13 mouse cellular contexts compared by ENCODE assay signal in genomic region chr9:75259656-75260055, GRCm38 (mm10). TPM values are rescaled to one million over a fixed set of nuclear protein-coding genes. Genes with fewer than 3 reads are reported as not detected.
DNase-seq lines count a peak whose midpoint lies in the region; TF ChIP-seq lines count a peak whose summit lies in the region.
"Had no signal": no experiment of that assay in that cellular context is flagged by ENCODE, and none has a peak within 500 bp of the region (broad histone marks: within the 10 kb centered on the region; RNA-seq: fewer than 3 reads in every experiment).

No protein-coding gene starts in this region.

- no peak for DNase-seq in heart, adult 2 months
- no peak for DNase-seq in heart, adult 11 months
- DNase-seq in lung, adult 2 months, result no peak
- no peak for DNase-seq in lung, postnatal 10 days
- DNase-seq in MEL (ENCODE audit: low read depth, low spot score), result peak; percentile 69
- no peak for DNase-seq in cerebellum, adult 9-11 months
- no peak for DNase-seq in left cerebral cortex, postnatal 25 days (ENCODE audit: low spot score in 2 of 2)
- DNase-seq: kidney, postnatal 25 days; liver, embryonic 13.5 days; thymus, postnatal 36 days had no signal

- no peak for TF ChIP-seq EP300 in heart, adult 2 months (IDR thresholded peaks at IDR 0.05; ENCODE audit: insufficient read depth, low read depth, low read length)
- TF ChIP-seq EP300 in MEL (IDR thresholded peaks at IDR 0.05; ENCODE audit: low read depth in 1 of 2, low read length in 2 of 2), result no peak

- TF ChIP-seq POLR2A in heart, adult 2 months (IDR thresholded peaks at IDR 0.05; ENCODE audit: insufficient read depth, low read depth, low read length), result no peak
- no peak for TF ChIP-seq POLR2A in lung, adult 2 months (IDR thresholded peaks at IDR 0.05; ENCODE audit: borderline replicate concordance, extremely low read depth, low read depth, low read length)
- TF ChIP-seq POLR2A in MEL (IDR thresholded peaks at IDR 0.05; ENCODE audit: control insufficient read depth in 1 of 2, insufficient read depth in 1 of 2, low read depth in 1 of 2, low read length in 2 of 2, poor library complexity in 1 of 2), result no peak
- TF ChIP-seq POLR2A in small intestine, adult 2 months (IDR thresholded peaks at IDR 0.05; ENCODE audit: low read depth, low read length), result no peak

- H3K4me3 ChIP-seq in heart, adult 2 months, result no peak overlapping the region
- no peak overlapping the region for H3K4me3 ChIP-seq in lung, adult 2 months (replicated peaks; ENCODE audit: extremely low read depth, low read depth, low read length)
- H3K4me3 ChIP-seq in MEL (ENCODE audit: control insufficient read depth in 1 of 2, insufficient read depth in 1 of 2, low read depth in 2 of 2, low read length in 2 of 2), result no peak overlapping the region
- H3K4me3 ChIP-seq in small intestine, adult 2 months (ENCODE audit: low read depth, low read length), result no peak overlapping the region
- H3K4me3 ChIP-seq: heart, embryonic 13.5 days; liver, embryonic 13.5 days; megakaryocyte, embryonic 14.5 days had no signal

- TF ChIP-seq CTCF in heart, adult 2 months (IDR thresholded peaks at IDR 0.05), result peak; percentile 51
- peak; percentile 10; the same call in 1 of the 2 replicates for TF ChIP-seq CTCF in lung, adult 2 months (IDR thresholded peaks at IDR 0.05; ENCODE audit: insufficient read depth, low read length)
- peak; percentile 22 to 72 (median 58); a peak in 4 of 6 replicates for TF ChIP-seq CTCF in MEL (IDR thresholded peaks at IDR 0.05 in 2 of 3, conservative IDR thresholded peaks at IDR 0.05 in 1 of 3; ENCODE audit: control insufficient read depth in 1 of 3, insufficient read depth in 1 of 3, low read depth in 2 of 3, low read length in 3 of 3, poor library complexity in 1 of 3, severe bottlenecking in 1 of 3)
- TF ChIP-seq CTCF in small intestine, adult 2 months (IDR thresholded peaks at IDR 0.05; ENCODE audit: extremely low read depth, insufficient read length, insufficient replicate concordance, low read depth, low read length), result peak; percentile 13; the same call in 1 of the 2 replicates

- 94% methylated on average over 4 of the region's 4 CpGs for WGBS in heart, adult 2 months
- WGBS in lung, adult 2 months, result 88% methylated on average over 4 of the region's 4 CpGs
- 90% methylated on average over 4 of the region's 4 CpGs for WGBS in small intestine, adult 2 months

- H3K9me3 ChIP-seq in MEL (replicated peaks; ENCODE audit: insufficient read depth, low read length), result no peaks in the 10 kb centered on the region
- H3K9me3 ChIP-seq: liver, embryonic 13.5 days; megakaryocyte, embryonic 14.5 days had no signal

- no peaks in the 10 kb centered on the region for H3K27me3 ChIP-seq in heart, adult 2 months (ENCODE audit: control insufficient read depth, insufficient read depth, low read length)
- no peaks in the 10 kb centered on the region for H3K27me3 ChIP-seq in MEL (ENCODE audit: control insufficient read depth in 1 of 2, insufficient read depth in 2 of 2, low read length in 2 of 2)
- no peaks in the 10 kb centered on the region for H3K27me3 ChIP-seq in small intestine, adult 2 months (ENCODE audit: control insufficient read depth, insufficient read depth, low read length)
- H3K27me3 ChIP-seq: heart, embryonic 13.5 days; liver, embryonic 13.5 days; megakaryocyte, embryonic 14.5 days had no signal

- H3K4me1 ChIP-seq in heart, adult 2 months (ENCODE audit: control insufficient read depth, insufficient read depth, low read length), result peaks cover 8% of the 10 kb centered on the region
- no peaks in the 10 kb centered on the region; the same call in 1 of the 2 replicates for H3K4me1 ChIP-seq in lung, adult 2 months (ENCODE audit: control insufficient read depth, insufficient read depth, low read length)
- peaks cover 4 to 29% of the 10 kb centered on the region in 2 experiments for H3K4me1 ChIP-seq in MEL (ENCODE audit: control insufficient read depth in 1 of 2, insufficient read depth in 2 of 2, low read length in 2 of 2)
- peaks cover 12% of the 10 kb centered on the region for H3K4me1 ChIP-seq in small intestine, adult 2 months (ENCODE audit: control insufficient read depth, insufficient read depth, insufficient read length, low read length)

- H3K27ac ChIP-seq in heart, adult 2 months, result no peak overlapping the region
- H3K27ac ChIP-seq in MEL (ENCODE audit: control insufficient read depth, low read depth, low read length), result no peak overlapping the region
- H3K27ac ChIP-seq in small intestine, adult 2 months (ENCODE audit: insufficient read depth, low read depth, low read length), result no peak overlapping the region
- H3K27ac ChIP-seq: heart, embryonic 13.5 days; liver, embryonic 13.5 days had no signal

- H3K79me2 ChIP-seq in heart, adult 2 months (replicated peaks; ENCODE audit: control insufficient read depth, insufficient read depth, low read length), result no peaks in the 10 kb centered on the region
- no peaks in the 10 kb centered on the region for H3K79me2 ChIP-seq in MEL (ENCODE audit: control insufficient read depth, insufficient read depth, low read length, poor library complexity)

- peak; percentile 31 for TF ChIP-seq RAD21 in MEL (IDR thresholded peaks at IDR 0.05; ENCODE audit: low read depth, low read length)

- no peaks in the 10 kb centered on the region for H3K36me3 ChIP-seq in heart, adult 2 months (ENCODE audit: control insufficient read depth, insufficient read depth, low read length)
- H3K36me3 ChIP-seq in MEL (ENCODE audit: control insufficient read depth in 1 of 2, insufficient read depth in 2 of 2, low read length in 2 of 2), result peaks cover 0 to 18% of the 10 kb centered on the region in 2 experiments; a peak in 2 of 4 replicates
- H3K36me3 ChIP-seq in small intestine, adult 2 months (ENCODE audit: control insufficient read depth, insufficient read depth, low read length), result peaks cover 2% of the 10 kb centered on the region; the same call in 1 of the 2 replicates
- H3K36me3 ChIP-seq: heart, embryonic 13.5 days; liver, embryonic 13.5 days had no signal

- no peak overlapping the region for H3K9ac ChIP-seq in heart, adult 2 months (ENCODE audit: low read depth, low read length)
- H3K9ac ChIP-seq in MEL (ENCODE audit: control insufficient read depth, low read depth, low read length, poor library complexity, severe bottlenecking), result no peak overlapping the region
- H3K9ac ChIP-seq: heart, embryonic 13.5 days; liver, embryonic 13.5 days had no signal

- intact Hi-C loops in heart, adult 2 months (cut with DNase I), result no loop called here
- intact Hi-C loops in left cerebral cortex, postnatal 25 days (cut with DNase I), result loop anchor here (2.0 to 5.0 kb wide), 2 partner anchors 187 to 209 kb away; partner anchors contain the start of gene Myo5a

TF ChIP-seq in MEL, 35 proteins besides CTCF, POLR2A, EP300 and RAD21:
- TF ChIP-seq KAT2A (conservative IDR thresholded peaks at IDR 0.05; ENCODE audit: low read depth, low read length) (no peak), NRF1 (IDR thresholded peaks at IDR 0.05; ENCODE audit: insufficient read depth, low read depth, low read length, poor library complexity, severe bottlenecking) (no peak), JUND (IDR thresholded peaks at IDR 0.05; ENCODE audit: low read depth, low read length) (no peak), SMC3 (IDR thresholded peaks at IDR 0.05; ENCODE audit: low read depth, low read length) (peak; percentile 31; the same call in 1 of the 2 replicates)

RNA-seq across cellular contexts. Expression of gene Myo5c, which starts 27.8 kb away (rescaled TPM):
- 1 to 10 TPM; 5.0 to 5.9 TPM for total RNA-seq in heart, adult 2 months (2021)
- polyA plus RNA-seq in heart, adult 2 months (2012; rRNA removed), result 5.1 and 9.3 TPM in 2 replicates
- 44.8 and 53.2 TPM in 2 replicates for polyA plus RNA-seq in lung, adult 2 months (2012; rRNA removed)
- 0.03 TPM in 1 of 2 replicates, not detected in the other for total RNA-seq in MEL (2012; rRNA removed)
- under 1 TPM in 1 of 2 experiments, not detected in 1; 0.13 TPM for polyA plus RNA-seq in MEL (2012; ENCODE audit: insufficient read depth in 1 of 2, insufficient read length in 2 of 2, low read depth in 1 of 2, low replicate concordance in 2 of 2, missing spikeins in 1 of 2)
- polyA plus RNA-seq in small intestine, adult 2 months (2012; rRNA removed), result 10.9 and 12.1 TPM in 2 replicates
- total RNA-seq in left cerebral cortex, postnatal 25 days (2021), result 1 to 10 TPM; 3.0 to 4.2 TPM

RNA-seq across cellular contexts. Expression of gene Gnb5, which starts 46.4 kb away (rescaled TPM):
- total RNA-seq in heart, adult 2 months (2021), result 10 to 100 TPM; 23.5 to 23.9 TPM
- 33.0 and 52.8 TPM in 2 replicates for polyA plus RNA-seq in heart, adult 2 months (2012; rRNA removed)
- polyA plus RNA-seq in lung, adult 2 months (2012; rRNA removed), result 12.4 and 15.4 TPM in 2 replicates
- 4.0 and 4.2 TPM in 2 replicates for total RNA-seq in MEL (2012; rRNA removed)
- polyA plus RNA-seq in MEL (2012; ENCODE audit: insufficient read depth in 1 of 2, insufficient read length in 2 of 2, low read depth in 1 of 2, low replicate concordance in 2 of 2, missing spikeins in 1 of 2), result 1 to 10 TPM in 1 of 2 experiments, not detected in 1; 6.5 TPM
- 3.9 and 7.3 TPM in 2 replicates for polyA plus RNA-seq in small intestine, adult 2 months (2012; rRNA removed)
- total RNA-seq in left cerebral cortex, postnatal 25 days (2021), result 100 to 1,000 TPM; 151 to 154 TPM
